In genomic region chrX:160552066-160552465, GRCm38 (mm10) we compare ENCODE assay signal across 13 mouse cellular contexts. TPM values are rescaled to one million over a fixed set of nuclear protein-coding genes. Genes with fewer than 3 reads are reported as not detected.
A peak's percentile ranks its signal among the peaks of the same experiment; 100 is the strongest.
DNase-seq lines count a peak whose midpoint lies in the region; ATAC-seq and TF ChIP-seq lines count a peak whose summit lies in the region.
"Had no signal": no experiment of that assay in that cellular context is flagged by ENCODE, and none has a peak within 500 bp of the region (broad histone marks: within the 10 kb centered on the region; RNA-seq: fewer than 3 reads in every experiment).

No protein-coding gene starts in this region.

- no peak for ATAC-seq in intestine, postnatal 0 days
- ATAC-seq in intestine, embryonic 15.5 days, result no peak
- no peak for ATAC-seq in midbrain, embryonic 14.5 days (ENCODE audit: low FRiP score, low TSS enrichment)
- no peak for ATAC-seq in heart, embryonic 12.5 days (ENCODE audit: insufficient number of reproducible peaks, low FRiP score)
- ATAC-seq: forebrain, embryonic 13.5 days; intestine, embryonic 16.5 days; midbrain, embryonic 15.5 days had no signal

- H3K4me1 ChIP-seq in intestine, postnatal 0 days (replicated peaks; ENCODE audit: control insufficient read depth, insufficient read depth, low read length), result no peaks in the 10 kb centered on the region
- H3K4me1 ChIP-seq in intestine, embryonic 15.5 days (replicated peaks), result no peaks in the 10 kb centered on the region
- H3K4me1 ChIP-seq in midbrain, embryonic 14.5 days (ENCODE audit: control insufficient read depth, insufficient read depth, low read length), result no peaks in the 10 kb centered on the region
- H3K4me1 ChIP-seq in midbrain, embryonic 10.5 days, result no peaks in the 10 kb centered on the region
- H3K4me1 ChIP-seq in heart, embryonic 12.5 days (replicated peaks), result no peaks in the 10 kb centered on the region
- H3K4me1 ChIP-seq: forebrain, embryonic 13.5 days; midbrain, embryonic 15.5 days had no signal

- H3K4me2 ChIP-seq in intestine, postnatal 0 days (replicated peaks; ENCODE audit: low read depth), result no peak overlapping the region
- no peak overlapping the region for H3K4me2 ChIP-seq in intestine, embryonic 15.5 days (replicated peaks)
- H3K4me2 ChIP-seq in midbrain, embryonic 14.5 days (ENCODE audit: low read length), result no peak overlapping the region
- H3K4me2 ChIP-seq in heart, embryonic 12.5 days, result no peak overlapping the region
- H3K4me2 ChIP-seq: forebrain, embryonic 13.5 days; midbrain, embryonic 15.5 days had no signal

- H3K36me3 ChIP-seq in intestine, postnatal 0 days (ENCODE audit: control insufficient read depth, insufficient read depth), result no peaks in the 10 kb centered on the region; the same call in 1 of the 2 replicates
- H3K36me3 ChIP-seq in intestine, embryonic 15.5 days, result no peaks in the 10 kb centered on the region
- H3K36me3 ChIP-seq in midbrain, embryonic 14.5 days (ENCODE audit: control insufficient read depth, insufficient read depth, low read length), result 0 out of 2 replicates have a peak, but pooled peaks cover 5% of the 10 kb centered on the region
- peaks cover 17% of the 10 kb centered on the region for H3K36me3 ChIP-seq in midbrain, embryonic 10.5 days
- H3K36me3 ChIP-seq in heart, embryonic 12.5 days, result peaks cover 50% of the 10 kb centered on the region
- H3K36me3 ChIP-seq: midbrain, embryonic 15.5 days had no signal

- no peak overlapping the region for H3K9ac ChIP-seq in intestine, postnatal 0 days (ENCODE audit: low read depth, low read length)
- H3K9ac ChIP-seq in intestine, embryonic 15.5 days, result no peak overlapping the region
- H3K9ac ChIP-seq in midbrain, embryonic 14.5 days (replicated peaks; ENCODE audit: low read length), result no peak overlapping the region
- H3K9ac ChIP-seq in heart, embryonic 12.5 days, result no peak overlapping the region
- H3K9ac ChIP-seq: forebrain, embryonic 13.5 days; midbrain, embryonic 15.5 days had no signal

- DNase-seq in cerebellum, postnatal 14 days, result peak; percentile 5 to 8
- DNase-seq in cerebellum, adult 8-10 months, result no peak
- DNase-seq in midbrain, embryonic 14.5 days, result peak; percentile 56
- DNase-seq in midbrain, embryonic 10.5 days (ENCODE audit: low spot score), result no peak
- DNase-seq in retina, embryonic 14.5 days (ENCODE audit: low spot score), result peak; percentile 8
- DNase-seq: cerebellum, postnatal 25 days; spleen, adult 18-20 months had no signal

- H3K4me3 ChIP-seq in intestine, postnatal 0 days (ENCODE audit: low read depth, low read length), result no peak overlapping the region
- H3K4me3 ChIP-seq in intestine, embryonic 15.5 days (replicated peaks), result no peak overlapping the region
- H3K4me3 ChIP-seq in midbrain, embryonic 14.5 days (replicated peaks; ENCODE audit: low read depth, low read length), result no peak overlapping the region
- H3K4me3 ChIP-seq in midbrain, embryonic 10.5 days, result no peak overlapping the region
- H3K4me3 ChIP-seq in heart, embryonic 12.5 days, result no peak overlapping the region
- H3K4me3 ChIP-seq: forebrain, embryonic 13.5 days; midbrain, embryonic 15.5 days had no signal

- H3K27ac ChIP-seq in intestine, postnatal 0 days (ENCODE audit: low read depth, low read length), result no peak overlapping the region
- H3K27ac ChIP-seq in intestine, embryonic 15.5 days, result no peak overlapping the region
- no peak overlapping the region for H3K27ac ChIP-seq in midbrain, embryonic 14.5 days (replicated peaks; ENCODE audit: low read depth, low read length)
- no peak overlapping the region for H3K27ac ChIP-seq in midbrain, embryonic 10.5 days (replicated peaks)
- H3K27ac ChIP-seq in heart, embryonic 12.5 days (ENCODE audit: poor library complexity, severe bottlenecking), result no peak overlapping the region
- H3K27ac ChIP-seq: forebrain, embryonic 13.5 days; midbrain, embryonic 15.5 days had no signal

- no peaks in the 10 kb centered on the region for H3K27me3 ChIP-seq in intestine, postnatal 0 days (replicated peaks; ENCODE audit: control insufficient read depth, insufficient read depth, low read length)
- no peaks in the 10 kb centered on the region for H3K27me3 ChIP-seq in intestine, embryonic 15.5 days (replicated peaks)
- no peaks in the 10 kb centered on the region for H3K27me3 ChIP-seq in midbrain, embryonic 14.5 days (ENCODE audit: control insufficient read depth, insufficient read depth, low read length)
- H3K27me3 ChIP-seq in midbrain, embryonic 10.5 days (ENCODE audit: low read depth, poor library complexity, severe bottlenecking), result peaks cover 98% of the 10 kb centered on the region
- no peaks in the 10 kb centered on the region for H3K27me3 ChIP-seq in heart, embryonic 12.5 days (replicated peaks)

- WGBS in intestine, postnatal 0 days, result 63% methylated on average over 4 of the region's 4 CpGs
- WGBS in intestine, embryonic 15.5 days, result 68% methylated on average over 4 of the region's 4 CpGs
- WGBS in midbrain, embryonic 14.5 days, result 54% methylated on average over 4 of the region's 4 CpGs
- 62% methylated on average over 4 of the region's 4 CpGs for WGBS in midbrain, embryonic 10.5 days
- 57% methylated on average over 4 of the region's 4 CpGs for WGBS in heart, embryonic 12.5 days

- peak; percentile 49 for TF ChIP-seq CTCF in intestine, postnatal 0 days (IDR thresholded peaks at IDR 0.05; ENCODE audit: low read depth)

- H3K9me3 ChIP-seq in intestine, postnatal 0 days (ENCODE audit: control insufficient read depth), result no peaks in the 10 kb centered on the region
- H3K9me3 ChIP-seq in intestine, embryonic 15.5 days, result no peaks in the 10 kb centered on the region
- no peaks in the 10 kb centered on the region for H3K9me3 ChIP-seq in midbrain, embryonic 14.5 days (ENCODE audit: control insufficient read depth, low read length)
- H3K9me3 ChIP-seq in midbrain, embryonic 10.5 days (replicated peaks), result no peaks in the 10 kb centered on the region
- no peaks in the 10 kb centered on the region for H3K9me3 ChIP-seq in heart, embryonic 12.5 days (replicated peaks)
- H3K9me3 ChIP-seq: forebrain, embryonic 13.5 days; midbrain, embryonic 15.5 days had no signal

RNA-seq across cellular contexts. Expression of gene Phka2, which starts 50.1 kb away (rescaled TPM):
- 4.4 and 4.7 TPM in 2 replicates for polyA plus RNA-seq in intestine, postnatal 0 days (2015; fragmentation: Nextera tagmentation; extraction: Ambion mirVana)
- polyA plus RNA-seq in intestine, embryonic 15.5 days (2015; fragmentation: Nextera tagmentation; extraction: Ambion mirVana), result 11.1 and 12.0 TPM in 2 replicates
- polyA plus RNA-seq in midbrain, embryonic 14.5 days (2014; fragmentation: Nextera tagmentation; extraction: Ambion mirVana), result 12.5 and 15.3 TPM in 2 replicates
- polyA plus RNA-seq in midbrain, embryonic 10.5 days (2016; fragmentation: Nextera tagmentation; extraction: Ambion mirVana), result 16.8 and 21.5 TPM in 2 replicates
- 26.2 and 26.9 TPM in 2 replicates for polyA plus RNA-seq in heart, embryonic 12.5 days (2016; fragmentation: Nextera tagmentation; extraction: Ambion mirVana)

Comparison
In these comparisons a context has a peak if more than half of its experiments do, and no peak if none do; other contexts are left out.
1. DNase-seq: peak in cerebellum, postnatal 14 days (2 of 2), midbrain, embryonic 14.5 days (single experiment) and retina, embryonic 14.5 days (single experiment); none in cerebellum, adult 8-10 months (single experiment) and midbrain, embryonic 10.5 days (single experiment).